Mouse (Mus musculus) brain, embryonic 18.5 days (tissue): ENCODE results near the gene Lmln.
"Not testable (repeated sequence)": the region's sequence is repeated elsewhere in the genome, so short reads cannot be mapped to it uniquely, and the experiment has no call there.

Source experiments
- DNase-seq: peaks from one replicate; pipeline ENCODE4 v3.0.0-alpha.2; 2012; ENCODE audit warnings: low read depth, low spot score

The Lmln gene

DNA sequence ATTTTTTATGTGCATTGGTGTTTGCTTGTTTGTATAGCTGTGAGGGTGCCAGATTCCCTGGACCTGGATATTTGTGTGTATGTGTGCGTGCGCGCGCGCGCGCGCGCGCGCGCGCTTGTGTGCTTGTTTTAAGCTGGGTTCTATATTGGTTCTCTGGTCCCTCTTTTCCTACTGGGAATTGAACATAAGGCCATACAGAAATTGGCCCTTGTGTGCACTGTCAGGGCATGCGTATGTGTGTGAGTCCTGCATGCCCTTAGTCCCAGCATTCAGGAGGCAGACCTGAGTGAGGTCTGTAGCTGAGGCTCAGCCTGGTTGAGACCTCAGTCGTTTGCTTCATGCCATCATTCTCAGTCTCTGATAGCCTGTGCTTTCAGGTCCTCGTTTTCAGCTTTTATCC, 4.3 kb upstream of the Lmln start:
- no peak for DNase-seq

DNA sequence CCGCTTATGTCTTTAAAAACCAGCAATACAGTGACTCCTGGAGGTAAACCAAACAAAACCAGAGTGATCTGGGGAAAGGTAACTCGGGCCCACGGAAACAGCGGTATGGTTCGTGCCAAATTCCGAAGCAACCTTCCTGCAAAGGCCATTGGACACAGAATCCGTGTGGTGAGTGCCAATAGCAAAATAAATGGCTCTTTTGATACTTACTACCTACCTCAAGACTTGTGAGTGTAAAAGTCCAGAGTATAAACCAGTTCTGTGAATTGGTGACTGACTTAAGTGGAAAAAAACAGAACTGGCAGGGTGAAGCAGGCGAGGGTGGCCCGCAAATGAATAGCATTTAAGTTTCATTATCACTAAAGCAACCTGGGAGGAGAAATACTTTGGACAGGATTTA, 3.7 kb upstream of the Lmln start:
- DNase-seq = not testable (repeated sequence)

GRCm38 (mm10) chr16:33059471-33059870, 2.9 kb upstream of the Lmln start:
- DNase-seq = no peak

- DNase-seq = no peak
Observed at GRCm38 (mm10) chr16:33060926-33061325, 1.4 kb upstream of the Lmln start.

GRCm38 (mm10) chr16:33061400-33061799, 921 bp upstream of the Lmln start:
- no peak for DNase-seq

- peak; percentile 40 for DNase-seq
Observed at GRCm38 (mm10) chr16:33062682-33063131, 386 bp downstream of the Lmln start.

- DNase-seq = no peak
Observed at GRCm38 (mm10) chr16:33063267-33063666, 946 bp downstream of the Lmln start.

DNA sequence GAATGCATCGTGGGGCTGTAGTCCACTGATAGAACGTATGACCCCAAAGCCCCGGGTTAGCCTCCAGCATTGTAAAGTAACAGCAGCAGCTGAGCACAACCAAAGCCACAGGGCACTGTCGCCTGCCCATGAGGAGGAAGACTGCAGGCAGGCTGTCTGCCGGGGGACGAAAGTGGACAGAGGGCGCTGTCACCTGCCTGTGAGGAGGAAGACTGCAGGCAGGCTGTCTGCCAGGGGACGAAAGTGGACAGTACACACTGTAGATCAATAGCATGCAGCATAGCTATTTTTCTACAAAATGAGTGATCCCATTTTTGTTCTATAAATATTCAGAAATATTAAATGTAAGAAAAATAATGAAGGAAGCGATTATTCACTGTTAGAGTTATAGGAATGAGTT, 2.3 kb downstream of the Lmln start:
- no peak for DNase-seq

DNA sequence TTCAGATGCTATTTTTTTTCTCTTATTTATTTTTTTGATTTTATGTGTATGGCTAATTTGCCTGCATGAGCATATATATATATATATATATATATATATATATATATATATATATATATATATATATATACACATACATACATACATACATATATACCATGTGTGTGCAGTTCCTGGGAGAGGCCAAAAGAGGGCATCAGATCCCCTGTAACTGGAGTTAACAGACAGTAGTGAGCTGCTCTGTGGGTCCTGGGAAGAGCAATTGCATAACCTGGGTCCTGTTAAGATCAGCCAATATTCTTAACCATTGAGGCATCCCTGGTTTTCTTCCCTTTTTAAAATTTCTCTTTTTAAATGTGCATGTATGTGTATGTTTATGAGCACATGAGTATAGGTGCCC, 8.6 kb downstream of the Lmln start:
- DNase-seq = no peak

DNA sequence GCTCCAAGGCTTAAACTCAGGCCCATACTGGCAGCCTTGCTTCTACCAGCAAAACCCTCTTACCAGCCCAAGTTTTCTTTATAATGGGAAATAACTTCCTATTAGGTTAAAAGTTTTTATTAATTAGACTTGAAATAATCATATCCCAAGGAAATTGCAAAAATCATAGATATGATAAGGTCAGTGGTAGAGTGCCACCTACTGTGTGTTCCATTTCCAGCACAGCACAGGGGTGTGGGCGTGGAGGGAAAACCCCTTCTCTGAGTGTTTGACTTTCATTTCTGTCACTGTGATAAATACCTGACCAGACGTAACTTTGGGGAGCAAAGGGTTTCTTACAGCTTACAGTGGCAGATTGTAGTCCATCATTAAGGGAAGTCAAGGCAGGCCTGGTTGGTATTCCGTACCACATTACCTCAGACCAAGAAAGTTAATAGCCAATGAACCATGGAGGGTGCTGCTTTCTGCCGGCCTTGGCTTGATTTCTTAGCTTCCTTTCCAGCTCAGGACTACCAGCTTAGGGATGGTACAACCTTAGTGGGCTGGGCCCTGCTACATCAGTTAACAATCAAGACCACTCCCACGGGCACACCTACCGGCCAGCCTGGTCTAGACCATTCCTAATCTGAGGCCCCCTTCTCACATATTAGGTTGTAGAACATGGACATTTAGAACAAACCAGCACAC, 10.7 kb downstream of the Lmln start:
- DNase-seq = no peak

- DNase-seq = no peak
Observed at GRCm38 (mm10) chr16:33074967-33075366, 12.6 kb downstream of the Lmln start.

GRCm38 (mm10) chr16:33076078-33076477, 13.8 kb downstream of the Lmln start:
- DNase-seq = no peak

- DNase-seq = no peak
Observed at GRCm38 (mm10) chr16:33077069-33077627, 14.8 kb downstream of the Lmln start.

DNA sequence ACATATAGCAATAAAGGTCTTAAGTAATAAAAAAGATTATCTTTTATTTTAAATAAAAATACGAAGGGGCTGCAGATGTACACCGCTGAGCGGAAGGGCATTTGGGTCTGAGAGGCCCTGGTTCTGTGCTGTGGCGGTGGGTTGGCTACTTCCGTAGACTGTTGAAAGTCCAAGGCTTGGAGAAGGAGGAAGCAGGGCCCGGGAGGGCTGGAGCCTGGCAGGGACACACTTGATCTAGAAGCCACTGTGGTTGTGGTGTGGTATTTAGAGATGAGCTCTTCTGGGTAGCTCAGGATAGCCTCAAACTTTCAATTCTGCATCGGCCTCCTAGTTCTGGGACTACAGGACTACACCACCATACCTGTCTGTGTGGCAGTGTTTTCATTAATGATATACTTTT, 17.7 kb downstream of the Lmln start:
- no peak for DNase-seq

- no peak for DNase-seq
Observed at GRCm38 (mm10) chr16:33082951-33083350, 20.6 kb downstream of the Lmln start.

- no peak for DNase-seq
Observed at GRCm38 (mm10) chr16:33083996-33084395, 21.7 kb downstream of the Lmln start.

DNA sequence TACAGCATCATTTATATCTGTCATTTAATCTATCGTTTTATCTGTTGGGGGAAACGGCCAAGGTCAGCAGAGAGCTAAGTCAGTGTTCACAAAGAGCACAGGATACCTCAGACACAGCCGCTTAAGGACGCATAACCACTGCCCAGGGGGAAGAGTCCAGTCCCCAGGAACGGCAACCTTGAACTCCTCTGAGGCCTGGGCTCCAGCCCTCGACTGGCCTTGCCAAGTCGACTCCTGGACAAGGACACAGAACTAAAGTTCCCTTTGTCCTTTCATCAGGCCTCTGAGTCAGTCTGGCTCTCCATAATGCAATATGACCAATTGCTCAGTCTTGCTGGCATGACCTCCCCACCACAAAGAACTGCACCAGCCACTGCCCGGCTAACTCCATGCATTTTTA, 23.3 kb downstream of the Lmln start:
- DNase-seq = no peak

GRCm38 (mm10) chr16:33113726-33114125, 51.4 kb downstream of the Lmln start:
- DNase-seq = no peak

- DNase-seq = no peak
Observed at GRCm38 (mm10) chr16:33123373-33123772, 61.1 kb downstream of the Lmln start.

- no peak for DNase-seq
Observed at GRCm38 (mm10) chr16:33123938-33124820, 61.9 kb downstream of the Lmln start.

GRCm38 (mm10) chr16:33127052-33127451, 64.7 kb downstream of the Lmln start:
- DNase-seq = no peak

- no peak for DNase-seq
Observed at GRCm38 (mm10) chr16:33130731-33131130, 68.4 kb downstream of the Lmln start.

- no peak for DNase-seq
Observed at GRCm38 (mm10) chr16:33133186-33133585, 70.9 kb downstream of the Lmln start.
